Mouse (Mus musculus) left cerebral cortex, adult 9 months (tissue): ENCODE measurements around the gene Depdc5.
A peak's percentile ranks its signal among the peaks of the same experiment; 100 is the strongest.
"Not testable (repeated sequence)": the region's sequence is repeated elsewhere in the genome, so short reads cannot be mapped to it uniquely, and the experiment has no call there.

ENCODE experiments used
- DNase-seq, 2 experiments: peaks; one replicate each; pipeline ENCODE4 v3.0.0; 2022; ENCODE audit warnings: low spot score in 2 of 2

Depdc5 gene

DNA sequence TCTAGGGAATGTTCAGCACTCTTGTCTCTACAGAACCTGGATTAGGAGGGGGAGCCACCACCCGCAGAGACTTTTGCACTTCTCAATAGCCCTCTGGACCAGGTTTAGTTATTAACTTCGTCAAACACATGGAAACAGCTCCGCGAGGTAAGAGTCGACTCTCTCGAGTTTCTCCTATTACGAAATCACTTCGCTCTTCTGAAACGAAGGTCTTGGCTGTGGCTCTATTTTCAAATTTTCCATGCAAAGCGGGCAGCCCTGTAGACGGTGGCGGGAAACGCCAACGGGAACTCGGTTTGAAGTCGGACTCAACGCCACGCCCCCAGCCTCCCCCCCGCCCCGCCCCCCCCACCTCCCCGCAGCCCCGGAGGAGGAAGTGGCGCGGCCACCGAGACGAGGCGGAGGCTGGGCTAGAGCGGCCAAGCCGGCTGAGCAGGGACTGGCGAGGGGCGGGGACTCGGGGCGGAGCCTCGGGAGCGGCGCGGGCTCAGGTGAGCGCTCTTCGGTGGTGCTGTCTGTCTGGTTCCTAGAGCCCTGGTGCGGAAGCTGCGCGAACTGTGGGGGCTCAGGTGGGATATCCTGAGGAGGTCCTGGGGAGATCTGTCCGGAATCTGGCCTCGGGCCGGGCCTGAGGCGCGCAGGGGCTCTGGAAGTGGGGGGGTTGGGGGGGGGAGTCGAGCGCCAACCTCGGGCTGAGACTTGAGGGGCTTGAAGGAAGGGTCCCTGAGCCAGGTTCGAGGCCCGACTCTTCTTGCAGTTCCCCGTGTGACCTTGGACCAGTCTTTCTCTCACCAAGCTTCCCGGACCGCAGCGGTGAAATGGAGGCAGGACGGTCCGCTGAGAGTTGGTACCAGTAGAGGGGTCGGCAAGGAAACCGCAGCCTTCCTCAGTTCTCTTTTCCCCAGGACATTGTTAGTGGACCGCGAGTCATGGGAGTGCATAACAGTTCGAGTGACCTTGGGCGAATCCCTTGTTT lies at the start of gene Depdc5:
TSS of gene Depdc5 (plus strand) at position 449 of the 976 bp plus-strand sequence.
- DNase-seq: peak; percentile 48 to 83

DNA sequence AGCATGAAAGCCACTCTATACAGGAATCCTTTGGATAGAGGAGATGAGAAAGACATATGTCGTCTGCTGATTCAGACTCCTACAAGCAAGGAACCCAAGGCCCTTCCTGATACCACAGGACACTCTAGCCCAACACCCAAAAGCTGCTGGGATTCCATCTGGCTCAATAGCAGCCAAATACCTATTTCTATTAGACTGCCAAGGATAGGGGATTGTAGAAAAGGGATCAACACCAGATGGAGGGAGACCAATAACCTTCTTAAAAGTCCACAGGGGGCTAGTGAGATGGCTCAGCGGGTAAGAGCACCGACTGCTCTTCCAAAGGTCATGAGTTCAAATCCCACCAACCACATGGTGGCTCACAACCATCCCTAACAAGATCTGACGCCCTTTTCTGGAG lies 48.1 kb upstream of the Depdc5 start:
- DNase-seq: no peak

DNA sequence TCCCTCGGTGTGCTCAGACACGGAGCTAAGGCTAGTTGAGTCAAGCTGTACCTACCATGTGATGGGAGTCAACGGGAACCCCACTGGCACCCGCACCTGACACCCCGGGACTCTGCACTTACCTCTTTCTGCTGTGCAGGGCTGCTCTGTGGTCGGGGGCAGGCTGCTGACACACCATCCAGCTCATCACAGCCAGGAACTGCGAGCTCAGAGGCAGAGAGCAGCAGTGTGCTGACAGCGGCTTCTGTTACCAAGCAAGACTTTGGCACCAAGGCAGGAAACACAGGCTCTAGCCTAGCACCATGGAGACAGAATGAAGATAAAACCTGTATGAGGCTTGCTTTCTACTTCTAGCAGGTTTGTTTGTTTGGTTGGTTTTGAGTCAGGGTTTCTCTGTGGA lies 43.0 kb upstream of the Depdc5 start:
- DNase-seq: no peak

DNA sequence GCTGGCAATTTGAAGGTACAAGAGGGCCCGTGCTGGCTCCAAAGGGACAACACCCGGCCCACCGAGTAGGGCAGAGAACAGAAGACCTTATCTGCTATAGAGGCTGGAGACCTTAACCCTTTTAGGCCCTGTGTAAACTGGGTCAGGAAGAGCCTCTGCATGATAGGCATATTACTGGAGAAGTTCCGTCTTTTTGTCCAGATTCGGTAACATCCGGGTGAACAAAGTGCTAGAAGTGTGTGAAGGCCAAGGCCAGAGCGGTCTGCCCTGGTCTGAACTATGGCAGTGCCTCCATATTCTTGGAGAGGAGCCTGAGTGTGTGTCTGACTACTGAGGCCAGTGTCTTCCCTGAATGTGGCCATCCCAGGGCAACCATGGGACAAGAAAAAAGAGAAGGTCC lies 36.5 kb upstream of the Depdc5 start, which contains the start of gene Gm20671:
TSS of gene Gm20671 (minus strand) at position 101 of the 400 bp plus-strand sequence.
- no peak for DNase-seq

DNA sequence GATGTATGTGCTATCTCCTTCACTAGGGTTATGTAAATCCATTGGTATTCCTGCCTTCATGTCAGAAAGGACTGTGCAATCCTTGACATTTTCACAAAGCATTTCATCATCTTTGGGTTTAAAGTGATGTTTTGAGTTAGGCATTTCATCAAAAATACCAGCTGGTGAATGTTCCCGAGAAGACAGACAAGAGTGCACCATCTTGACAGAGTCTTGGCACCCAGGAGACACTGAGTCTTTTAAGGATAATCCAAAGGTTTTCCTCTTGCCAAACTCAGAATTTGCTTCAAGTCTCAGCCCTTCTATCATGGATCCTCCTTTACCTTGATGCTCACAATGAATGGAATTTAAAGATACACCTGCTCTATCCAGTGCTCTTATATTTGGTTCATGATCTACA lies 34.7 kb upstream of the Depdc5 start:
- not testable (repeated sequence) for DNase-seq

DNA sequence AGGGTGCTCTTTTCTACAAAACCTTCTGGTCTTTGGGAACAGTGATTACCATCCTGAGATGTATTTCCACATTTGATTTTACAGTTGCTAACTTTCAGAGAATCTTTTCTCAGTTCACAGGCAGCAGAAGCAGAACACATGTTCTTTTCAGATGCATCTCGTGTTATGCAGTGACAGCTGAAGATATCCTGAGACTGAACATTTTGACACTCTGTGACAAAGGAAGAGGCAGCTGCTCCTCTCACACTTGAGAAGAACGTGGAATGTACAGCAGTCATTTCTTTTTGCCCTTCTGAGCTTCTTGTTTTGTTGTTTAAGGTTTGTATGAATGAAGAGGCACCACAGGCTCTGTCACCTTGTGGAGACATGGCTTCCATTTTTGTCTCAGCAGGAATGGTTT lies 33.4 kb upstream of the Depdc5 start:
- no peak for DNase-seq

DNA sequence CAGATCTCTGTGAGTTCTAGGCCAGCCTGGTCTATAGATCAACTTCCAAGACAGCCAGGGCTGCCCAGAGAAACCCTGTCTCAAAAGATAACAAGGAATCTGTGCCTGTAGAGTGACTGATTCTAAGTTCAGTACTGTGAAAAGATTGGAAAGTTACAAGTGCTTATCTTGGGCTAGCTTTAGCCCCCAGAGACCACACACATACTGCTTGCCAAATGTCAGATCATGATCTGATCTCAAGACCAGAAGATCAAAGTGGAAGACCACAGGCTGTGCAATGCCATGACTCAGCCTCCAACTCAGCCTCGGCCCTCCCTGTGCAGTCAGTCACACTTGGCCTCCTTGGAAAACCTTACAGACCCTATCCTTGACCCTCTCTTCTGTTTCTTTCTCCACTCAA lies 29.0 kb upstream of the Depdc5 start:
- DNase-seq: no peak

DNA sequence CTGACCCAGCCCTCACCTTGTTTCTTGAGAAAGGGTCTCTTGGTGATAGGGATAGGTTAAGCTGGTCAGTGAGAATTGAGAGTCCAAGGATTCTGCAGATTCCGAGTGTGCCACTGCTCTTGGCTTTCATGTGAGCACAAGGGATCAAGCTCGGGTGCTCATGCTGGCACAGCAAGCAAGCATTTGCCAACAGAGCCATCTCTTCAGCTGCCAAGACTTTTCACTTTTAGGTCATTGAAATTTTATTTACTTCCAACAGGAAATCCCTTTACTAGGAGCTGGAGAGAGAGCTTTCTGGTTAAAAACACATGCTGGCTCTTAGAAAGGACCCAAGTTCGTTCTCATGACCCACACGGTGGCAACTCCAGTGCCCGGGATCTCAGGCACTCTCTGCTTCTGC lies 26.5 kb upstream of the Depdc5 start:
- no peak for DNase-seq

DNA sequence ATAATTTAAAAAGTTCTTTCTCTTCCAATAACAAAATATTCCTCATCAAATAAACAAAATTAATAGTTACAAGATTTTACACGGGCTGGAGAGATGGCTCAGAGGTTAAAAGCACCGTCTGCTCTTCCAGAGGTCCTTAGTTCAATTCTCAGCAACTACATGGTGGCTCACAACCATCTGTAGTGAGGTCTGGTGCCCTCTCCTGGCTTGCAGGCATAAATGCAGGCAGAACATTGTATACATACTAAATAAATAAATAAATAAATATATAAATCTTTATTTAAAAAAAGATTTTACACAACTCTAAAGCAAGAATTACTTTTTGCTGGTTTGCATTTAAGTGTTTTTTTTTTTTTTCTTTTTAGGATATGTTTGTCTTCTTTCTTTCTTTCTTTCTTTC lies 23.5 kb upstream of the Depdc5 start:
- no peak for DNase-seq

DNA sequence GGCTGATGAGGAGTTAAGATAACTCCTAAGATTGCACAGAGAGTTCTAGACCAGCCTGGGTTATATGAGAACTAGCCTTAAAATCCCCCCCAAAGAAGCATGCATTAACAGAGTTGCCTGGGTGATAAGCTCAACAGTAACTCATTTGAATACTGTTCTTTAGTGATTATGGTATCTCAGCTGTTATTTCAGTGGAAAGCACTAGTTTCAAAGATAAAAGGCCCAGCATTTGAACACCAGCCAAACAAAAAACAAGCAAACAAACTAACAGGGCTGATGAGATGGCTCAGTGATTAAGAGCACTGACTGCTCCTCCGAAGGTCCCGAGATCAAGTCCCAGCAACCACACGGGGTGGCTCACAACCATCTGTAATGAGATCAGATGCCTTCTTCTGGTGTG lies 14.3 kb upstream of the Depdc5 start:
- no peak for DNase-seq

DNA sequence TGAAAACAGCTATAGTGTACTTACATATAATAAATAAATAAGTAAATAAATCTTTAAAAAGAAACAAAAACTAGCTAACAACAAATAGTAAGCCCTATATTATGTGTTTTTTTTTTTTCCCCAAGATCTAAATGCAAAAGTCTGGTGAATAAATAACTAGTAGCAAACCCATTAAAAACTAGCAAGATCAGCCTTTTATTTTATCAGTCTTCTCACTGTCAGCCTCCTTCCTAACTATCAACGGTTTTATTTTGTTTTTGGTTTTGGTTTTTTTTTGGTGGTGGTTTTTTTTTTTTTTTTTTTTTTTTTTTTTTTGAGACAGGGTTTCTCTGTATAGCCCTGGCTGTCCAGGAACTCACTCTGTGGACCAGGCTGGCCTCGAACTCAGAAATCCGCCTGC lies 13.9 kb upstream of the Depdc5 start:
- not testable (repeated sequence) for DNase-seq

DNA sequence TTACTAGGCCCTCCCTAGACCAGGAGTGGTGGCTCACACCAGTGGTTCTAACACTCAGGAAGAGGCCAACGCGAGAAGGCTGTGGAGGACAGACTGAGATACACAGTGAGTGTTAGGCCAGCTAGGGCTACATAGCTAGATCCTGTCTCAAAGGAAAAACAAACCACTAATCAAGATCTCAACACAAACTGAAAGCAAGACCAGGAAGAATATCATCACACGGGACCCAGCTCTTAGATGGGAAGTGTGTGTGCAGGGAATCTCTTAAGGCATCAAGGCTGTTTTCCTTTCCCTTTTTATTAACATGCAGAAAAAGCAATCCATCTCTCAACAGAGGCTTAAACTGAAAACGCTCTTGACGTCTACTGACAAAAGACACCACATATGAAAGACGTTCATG lies 11.5 kb upstream of the Depdc5 start:
- no peak for DNase-seq

DNA sequence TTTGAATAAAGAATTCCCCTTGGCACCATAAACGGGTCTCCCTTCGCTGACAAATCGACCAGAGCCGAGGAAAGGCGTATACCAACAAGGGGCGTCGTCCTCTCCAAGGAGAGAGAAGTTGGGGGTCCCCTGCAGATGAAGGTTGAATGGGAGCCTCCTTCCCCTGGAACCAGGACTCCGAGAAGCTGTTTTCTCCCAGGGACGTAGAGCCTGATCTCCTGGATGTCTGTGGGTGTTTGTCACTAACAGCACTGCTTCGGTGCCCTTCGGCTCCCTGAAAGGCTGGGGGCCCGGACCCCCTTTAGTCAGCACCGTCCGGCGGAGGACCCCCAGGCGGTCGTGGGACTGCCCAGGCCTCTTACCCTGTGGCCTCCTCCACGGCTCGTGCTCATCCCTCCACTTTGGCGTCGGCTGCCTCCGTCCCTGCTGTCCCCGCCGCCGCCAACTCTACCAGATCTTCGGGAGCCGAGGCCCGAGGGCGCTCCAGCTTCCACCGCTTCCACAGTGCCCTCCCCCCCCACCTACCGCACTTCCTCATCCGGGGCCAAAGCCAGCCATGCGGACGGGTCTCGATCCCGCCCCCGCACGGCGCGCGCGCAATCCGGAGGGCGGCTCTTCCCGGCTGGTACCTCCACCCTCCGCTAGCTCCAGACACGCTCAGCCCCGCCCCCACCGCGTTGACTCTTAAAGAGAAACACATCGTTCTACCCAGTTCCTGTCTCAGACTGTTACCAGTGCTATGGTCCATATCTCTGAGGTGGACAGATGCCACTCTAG lies 9.6 kb upstream of the Depdc5 start, which contains the start of gene Prr14l:
TSS of gene Prr14l (minus strand) at position 526 of the 777 bp plus-strand sequence.
- DNase-seq: peak; percentile 92 to 100

DNA sequence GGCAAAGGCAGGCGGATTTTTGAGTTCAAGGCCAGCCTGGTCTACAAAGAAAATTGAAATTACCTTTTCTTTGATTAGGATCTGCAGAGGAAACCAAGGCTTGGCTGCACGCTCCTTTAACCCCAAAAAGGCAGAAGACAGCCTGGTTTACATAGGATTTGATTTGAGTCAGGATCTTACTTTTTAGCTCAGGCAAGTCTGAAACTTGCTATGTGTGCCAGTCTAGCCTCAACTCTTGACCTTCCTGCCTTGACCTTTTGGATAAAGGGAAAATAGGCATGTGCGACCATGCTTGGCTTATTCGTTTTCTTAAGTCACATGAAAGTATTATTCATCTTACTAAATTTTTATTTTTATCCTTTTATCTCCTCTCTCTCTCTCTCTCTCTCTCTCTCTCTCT lies 8.7 kb upstream of the Depdc5 start:
- no peak for DNase-seq

DNA sequence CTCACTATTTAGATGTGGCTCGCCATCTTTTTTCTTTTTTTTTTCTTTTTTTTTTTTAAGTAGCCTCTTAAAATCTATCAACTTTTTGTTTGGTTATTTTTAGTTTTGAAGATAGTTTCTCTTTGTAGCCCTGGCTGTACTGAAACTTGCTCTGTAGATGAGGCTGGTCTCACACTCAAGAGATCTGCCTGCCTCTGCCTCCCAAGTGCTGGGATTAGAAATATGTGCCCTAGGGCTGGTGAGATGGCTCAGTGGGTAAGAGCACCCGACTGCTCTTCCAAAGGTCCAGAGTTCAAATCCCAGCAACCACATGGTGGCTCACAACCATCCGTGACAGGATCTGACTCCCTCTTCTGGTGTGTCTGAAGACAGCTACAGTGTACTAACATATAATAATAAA lies 8.2 kb upstream of the Depdc5 start:
- DNase-seq: not testable (repeated sequence)

DNA sequence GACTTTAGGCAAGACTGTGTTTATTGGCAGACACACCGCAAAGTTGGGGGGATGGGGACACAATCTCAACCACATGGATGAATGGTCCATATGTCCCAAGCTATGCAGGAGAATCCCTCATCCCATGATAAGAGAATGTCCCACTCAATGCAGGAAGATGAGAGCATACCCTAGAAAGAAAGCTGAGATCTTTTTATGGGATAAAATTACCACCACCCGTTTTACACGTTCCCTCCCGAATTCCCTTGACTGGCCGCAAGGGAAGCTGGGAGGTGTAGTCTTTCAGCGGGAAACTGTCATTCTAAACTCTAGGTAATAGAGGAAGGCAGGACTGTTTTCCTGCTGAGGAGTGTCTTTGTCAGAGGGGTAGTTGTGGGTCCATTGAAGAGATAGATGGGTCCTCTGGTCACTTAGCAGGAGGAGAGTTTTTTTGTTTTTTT lies 5.7 kb upstream of the Depdc5 start:
- peak in 1 of 2 experiments; percentile 58 for DNase-seq

DNA sequence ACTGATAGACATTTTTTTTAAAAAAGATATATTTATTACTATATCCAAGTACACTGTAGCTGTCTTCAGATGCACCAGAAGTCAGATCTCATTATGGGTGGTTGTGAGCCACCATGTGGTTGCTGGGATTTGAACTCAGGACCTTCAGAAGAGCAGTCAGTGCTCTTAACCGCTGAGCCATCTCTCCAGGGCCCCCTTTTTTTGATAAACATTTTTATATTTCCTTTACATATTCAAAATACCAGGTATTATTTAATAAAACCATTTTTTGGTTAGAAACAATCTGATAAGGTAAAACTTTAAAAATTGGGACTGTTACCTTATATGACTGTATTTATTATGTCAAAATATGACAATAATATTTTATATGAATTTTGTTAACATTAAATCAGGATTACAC lies 2.4 kb upstream of the Depdc5 start:
- DNase-seq: no peak

DNA sequence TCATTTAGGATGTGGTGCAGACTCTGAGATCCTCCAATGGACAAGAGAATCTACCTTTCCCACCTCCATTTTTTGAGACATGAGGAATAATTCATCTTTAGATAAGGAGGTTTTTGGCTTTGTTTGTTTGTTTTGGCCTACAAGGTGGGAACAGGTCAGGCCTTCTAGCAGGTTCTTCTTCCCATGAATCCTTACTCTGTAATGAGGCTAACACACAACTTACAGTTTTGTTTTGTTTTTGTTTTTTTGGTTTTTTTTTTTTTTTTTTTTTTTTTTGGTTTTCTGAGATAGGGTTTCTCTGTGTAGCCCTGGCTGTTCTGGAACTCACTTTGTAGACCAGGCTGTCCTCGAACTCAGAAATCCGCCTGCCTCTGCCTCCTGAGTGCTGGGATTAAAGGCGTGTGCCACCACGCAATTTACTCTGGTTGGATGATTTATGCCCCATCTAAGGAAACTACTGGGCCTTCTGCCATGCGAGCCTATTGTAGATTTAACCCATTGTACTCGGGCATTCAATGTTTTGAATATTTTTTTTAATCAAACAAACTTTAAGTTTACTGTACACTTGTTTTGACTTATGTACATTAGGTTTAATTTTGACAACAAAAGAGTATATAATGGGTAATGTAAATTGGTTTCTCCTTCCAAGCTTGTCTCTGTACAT lies 900 bp upstream of the Depdc5 start:
- DNase-seq: no peak

DNA sequence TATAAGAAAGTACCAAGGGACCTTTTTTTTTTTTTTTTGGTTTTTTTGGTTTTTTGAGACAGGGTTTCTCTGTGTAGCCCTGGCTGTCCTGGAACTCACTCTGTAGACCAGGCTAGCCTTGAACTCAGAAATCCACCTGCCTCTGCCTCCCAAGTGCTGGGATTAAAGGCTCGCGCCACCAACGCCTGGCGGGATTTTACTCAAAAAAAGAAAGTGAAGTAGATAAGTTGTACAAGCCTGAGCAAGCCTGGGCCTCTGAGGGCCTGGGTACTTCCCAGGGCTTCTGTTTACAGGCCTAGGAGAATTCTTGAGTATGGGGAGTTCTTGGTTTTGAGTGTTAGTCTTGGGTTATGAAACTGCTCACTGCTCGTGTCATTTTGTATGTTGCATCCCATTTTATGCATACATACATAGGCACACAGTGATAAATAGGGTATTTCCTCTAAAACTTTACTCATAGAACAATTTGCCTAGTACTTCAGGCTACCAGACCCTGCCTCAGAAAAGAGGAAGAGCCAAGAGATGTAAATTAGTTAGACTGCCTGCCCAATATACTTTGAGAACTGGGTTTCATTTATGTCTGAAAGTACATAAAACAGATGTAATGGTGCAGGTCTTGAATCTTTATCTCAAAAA lies 6.0 kb downstream of the Depdc5 start:
- DNase-seq: no peak

DNA sequence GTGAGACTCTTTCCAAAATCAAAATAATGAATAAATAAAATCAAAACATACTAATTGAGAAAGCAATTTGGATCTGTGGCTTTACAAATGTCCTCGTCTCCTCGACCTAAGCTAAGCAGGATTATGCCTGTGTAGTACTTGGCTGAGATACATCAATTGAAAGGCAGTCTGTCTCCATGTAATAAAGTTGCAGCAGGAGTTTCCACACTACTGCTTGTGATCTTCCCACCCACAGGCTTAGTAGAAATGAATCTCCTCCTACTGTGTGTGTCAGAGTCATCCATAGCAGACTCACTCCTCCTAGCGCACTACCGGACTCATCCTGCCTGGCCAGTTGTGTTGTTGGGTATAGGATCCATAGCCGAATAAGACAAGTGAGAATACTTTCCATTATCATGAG lies 8.8 kb downstream of the Depdc5 start:
- DNase-seq: no peak

DNA sequence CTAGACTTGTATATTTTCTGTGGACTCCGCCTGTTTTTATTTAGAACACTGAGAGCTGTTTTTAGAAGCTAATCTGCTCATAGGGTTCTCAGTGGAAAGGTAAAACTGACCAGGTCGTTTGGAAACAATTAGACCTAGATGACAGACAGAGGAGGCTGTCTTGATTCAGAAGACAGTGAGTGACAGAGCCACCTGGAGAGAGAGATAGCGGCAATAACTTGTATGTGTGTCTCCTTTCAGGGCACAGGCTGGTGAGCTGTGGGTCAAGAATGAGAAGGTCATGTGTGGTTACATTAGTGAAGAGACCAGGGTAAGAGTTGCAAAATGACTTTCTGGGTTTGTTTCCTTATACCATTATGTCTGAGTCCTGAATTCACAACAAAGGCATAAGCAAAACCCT lies 23.2 kb downstream of the Depdc5 start:
- DNase-seq: no peak

DNA sequence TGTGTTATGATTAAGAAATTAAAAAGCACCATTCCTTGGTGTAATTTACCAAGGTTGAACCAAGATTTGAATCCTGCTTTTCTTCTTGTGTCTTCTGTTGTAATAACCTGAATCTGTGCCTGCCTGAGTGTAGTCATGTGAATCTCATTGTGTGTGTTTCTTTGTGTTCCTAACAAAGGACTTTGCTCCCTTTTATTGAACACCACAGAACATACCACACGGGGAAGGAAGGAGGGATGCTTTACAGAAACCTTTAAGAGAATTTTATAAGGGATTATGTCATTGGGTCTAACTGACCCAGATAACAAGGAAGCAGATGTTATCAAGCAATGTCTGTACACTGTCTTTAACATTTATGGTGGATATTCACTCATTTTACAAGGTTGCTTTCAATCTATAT lies 44.0 kb downstream of the Depdc5 start:
- no peak for DNase-seq
